Mouse (Mus musculus): ENCODE data around the gene Aldh5a1. TPM values are rescaled to one million over a fixed set of nuclear protein-coding genes. Genes with fewer than 3 reads are reported as not detected.

The Aldh5a1 gene
- polyA plus RNA-seq, 1 experiment = 0.50 TPM

GRCm38 (mm10) chr13:24937839-24938166, 342 bp upstream of the Aldh5a1 start:
- H3K27me3 ChIP-seq (ENCODE audit: control insufficient read depth, insufficient read depth, low read length) = peaks cover 4% of the 10 kb centered on the region
- H3K4me1 ChIP-seq (ENCODE audit: control insufficient read depth, insufficient read depth, insufficient read length) = peaks cover 3% of the 10 kb centered on the region; the same call in 1 of the 2 replicates
- no peak for TF ChIP-seq POLR2A (IDR thresholded peaks at IDR 0.05; ENCODE audit: low read depth, low read length)
- TF ChIP-seq CTCF (IDR thresholded peaks at IDR 0.05; ENCODE audit: extremely low read depth, insufficient read depth, insufficient read length, insufficient replicate concordance) = no peak
- no peaks in the 10 kb centered on the region for H3K36me3 ChIP-seq (ENCODE audit: control insufficient read depth, insufficient read depth, low read length)
- no peak overlapping the region for H3K27ac ChIP-seq (ENCODE audit: insufficient read depth, low read length)
- DNase-seq (ENCODE audit: low read depth in 1 of 2, low spot score in 2 of 2) = no peak
- peak overlapping the region; percentile 67 for H3K4me3 ChIP-seq (ENCODE audit: extremely low read depth, insufficient read depth, insufficient read length)
- 13% methylated on average over 12 of the region's 12 CpGs for WGBS

DNA sequence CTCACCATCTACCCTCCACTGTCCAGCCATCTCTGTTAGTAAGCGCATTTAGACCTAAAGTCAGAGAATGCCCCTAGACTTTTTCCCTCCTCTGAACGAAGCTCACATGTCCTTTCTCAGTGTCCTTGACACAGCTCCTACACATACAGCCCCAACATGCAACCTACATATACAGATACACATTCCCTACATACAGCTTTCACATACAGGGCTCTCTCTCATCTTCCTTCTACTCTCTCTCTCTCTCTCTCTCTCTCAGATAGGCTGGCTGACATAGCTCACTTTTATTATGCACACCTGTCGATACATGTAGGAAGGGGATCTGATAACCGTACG, 721 bp downstream of the Aldh5a1 start:
- Histone ChIP-seq H3K4me1 (ENCODE audit: control insufficient read depth, insufficient read depth, insufficient read length) (peaks cover 3% of the 10 kb centered on the region; the same call in 1 of the 2 replicates), H3K4me3 (ENCODE audit: extremely low read depth, insufficient read depth, insufficient read length) (no peak overlapping the region; the same call in 1 of the 2 replicates), H3K36me3 (ENCODE audit: control insufficient read depth, insufficient read depth, low read length) (no peaks in the 10 kb centered on the region), H3K27ac (ENCODE audit: insufficient read depth, low read length) (no peak overlapping the region), H3K27me3 (ENCODE audit: control insufficient read depth, insufficient read depth, low read length) (peaks cover 4% of the 10 kb centered on the region)
- DNase-seq (ENCODE audit: low read depth in 1 of 2, low spot score in 2 of 2) = no peak
- no peak for TF ChIP-seq CTCF (IDR thresholded peaks at IDR 0.05; ENCODE audit: extremely low read depth, insufficient read depth, insufficient read length, insufficient replicate concordance)
- no peak for TF ChIP-seq POLR2A (IDR thresholded peaks at IDR 0.05; ENCODE audit: low read depth, low read length)
- WGBS = 57% methylated on average over 5 of the region's 5 CpGs

- Histone ChIP-seq H3K36me3 (ENCODE audit: control insufficient read depth, insufficient read depth, low read length) (no peaks in the 10 kb centered on the region), H3K4me1 (ENCODE audit: control insufficient read depth, insufficient read depth, insufficient read length) (peaks cover 3% of the 10 kb centered on the region; the same call in 1 of the 2 replicates), H3K4me3 (ENCODE audit: extremely low read depth, insufficient read depth, insufficient read length) (no peak overlapping the region), H3K27ac (ENCODE audit: insufficient read depth, low read length) (no peak overlapping the region), H3K27me3 (ENCODE audit: control insufficient read depth, insufficient read depth, low read length) (peaks cover 4% of the 10 kb centered on the region)
- 74% methylated on average over 7 of the region's 7 CpGs for WGBS
- TF ChIP-seq POLR2A (IDR thresholded peaks at IDR 0.05; ENCODE audit: low read depth, low read length) (no peak), CTCF (IDR thresholded peaks at IDR 0.05; ENCODE audit: extremely low read depth, insufficient read depth, insufficient read length, insufficient replicate concordance) (no peak)
- no peak for DNase-seq (ENCODE audit: low read depth in 1 of 2, low spot score in 2 of 2)
Measured at GRCm38 (mm10) chr13:24933199-24933598, 4.3 kb downstream of the Aldh5a1 start.

DNA sequence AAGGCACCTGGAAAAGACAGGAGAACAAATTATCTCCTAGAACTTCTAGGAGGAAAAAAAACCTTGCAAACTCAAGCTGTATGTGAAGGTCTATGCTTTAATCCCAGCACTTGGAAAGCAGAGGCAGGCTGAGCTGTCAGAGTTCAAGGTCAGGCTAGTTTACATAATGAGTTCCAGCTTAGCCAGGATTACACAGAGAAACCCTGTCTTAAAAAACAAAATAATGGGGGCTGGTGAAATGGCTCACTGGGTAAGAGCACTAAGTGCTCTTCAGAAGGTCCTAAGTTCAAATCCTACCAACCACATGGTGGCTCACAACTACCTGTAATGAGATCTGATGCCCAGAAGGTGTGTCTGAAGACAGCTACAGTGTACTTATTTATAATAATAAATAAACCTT, 6.9 kb downstream of the Aldh5a1 start:
- TF ChIP-seq POLR2A (IDR thresholded peaks at IDR 0.05; ENCODE audit: low read depth, low read length) = no peak
- TF ChIP-seq CTCF (IDR thresholded peaks at IDR 0.05; ENCODE audit: extremely low read depth, insufficient read depth, insufficient read length, insufficient replicate concordance) = no peak
- no peak overlapping the region for H3K27ac ChIP-seq (ENCODE audit: insufficient read depth, low read length)
- no peak for DNase-seq (ENCODE audit: low read depth in 1 of 2, low spot score in 2 of 2)

GRCm38 (mm10) chr13:24923991-24924390, 13.5 kb downstream of the Aldh5a1 start:
- Histone ChIP-seq H3K27ac (ENCODE audit: insufficient read depth, low read length) (no peak overlapping the region), H3K27me3 (ENCODE audit: control insufficient read depth, insufficient read depth, low read length) (no peaks in the 10 kb centered on the region), H3K4me3 (ENCODE audit: extremely low read depth, insufficient read depth, insufficient read length) (no peak overlapping the region), H3K36me3 (ENCODE audit: control insufficient read depth, insufficient read depth, low read length) (no peaks in the 10 kb centered on the region), H3K4me1 (ENCODE audit: control insufficient read depth, insufficient read depth, insufficient read length) (no peaks in the 10 kb centered on the region; the same call in 1 of the 2 replicates)
- TF ChIP-seq CTCF (IDR thresholded peaks at IDR 0.05; ENCODE audit: extremely low read depth, insufficient read depth, insufficient read length, insufficient replicate concordance) = no peak
- TF ChIP-seq POLR2A (IDR thresholded peaks at IDR 0.05; ENCODE audit: low read depth, low read length) = no peak
- WGBS = 90% methylated on average over 5 of the region's 5 CpGs
- DNase-seq (ENCODE audit: low read depth in 1 of 2, low spot score in 2 of 2) = no peak

More for the DNA sequence above, 6.9 kb downstream of the Aldh5a1 start:
- no peaks in the 10 kb centered on the region for H3K4me1 ChIP-seq (ENCODE audit: control insufficient read depth, insufficient read depth, insufficient read length)
- no peak overlapping the region for H3K4me3 ChIP-seq (ENCODE audit: extremely low read depth, insufficient read depth, insufficient read length)
- no peaks in the 10 kb centered on the region for H3K27me3 ChIP-seq (ENCODE audit: control insufficient read depth, insufficient read depth, low read length)
- H3K36me3 ChIP-seq (ENCODE audit: control insufficient read depth, insufficient read depth, low read length) = no peaks in the 10 kb centered on the region

DNA sequence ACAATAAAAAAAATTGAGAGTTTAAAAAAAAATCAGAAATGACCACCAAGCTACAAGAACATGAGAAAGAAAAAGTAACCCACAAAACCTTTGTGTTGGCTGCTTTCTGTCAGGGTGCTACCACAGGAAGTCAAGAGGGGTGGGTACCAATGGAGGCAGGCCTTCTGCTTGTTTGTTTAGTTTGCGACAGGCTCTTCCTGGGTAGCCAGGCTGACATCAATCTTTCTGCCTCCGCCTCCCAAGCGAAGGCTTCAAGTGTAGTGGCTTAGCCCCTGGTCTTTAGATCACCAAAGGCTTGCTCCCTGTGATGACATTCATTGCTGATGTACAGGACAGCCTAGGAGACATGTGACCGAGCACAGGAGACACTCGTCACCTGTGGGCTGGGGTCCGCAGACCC, 16.2 kb downstream of the Aldh5a1 start:
- peak in 1 of 2 experiments; percentile 25 for DNase-seq (ENCODE audit: low read depth in 1 of 2, low spot score in 2 of 2)
- no peak overlapping the region for H3K4me3 ChIP-seq (ENCODE audit: extremely low read depth, insufficient read depth, insufficient read length)
- WGBS = 71% methylated on average over 6 of the region's 6 CpGs
- H3K27me3 ChIP-seq (ENCODE audit: control insufficient read depth, insufficient read depth, low read length) = no peaks in the 10 kb centered on the region
- H3K4me1 ChIP-seq (ENCODE audit: control insufficient read depth, insufficient read depth, insufficient read length) = no peaks in the 10 kb centered on the region; the same call in 1 of the 2 replicates
- TF ChIP-seq CTCF (IDR thresholded peaks at IDR 0.05; ENCODE audit: extremely low read depth, insufficient read depth, insufficient read length, insufficient replicate concordance) = no peak
- TF ChIP-seq POLR2A (IDR thresholded peaks at IDR 0.05; ENCODE audit: low read depth, low read length) = no peak
- no peaks in the 10 kb centered on the region for H3K36me3 ChIP-seq (ENCODE audit: control insufficient read depth, insufficient read depth, low read length)
- no peak overlapping the region for H3K27ac ChIP-seq (ENCODE audit: insufficient read depth, low read length)

DNA sequence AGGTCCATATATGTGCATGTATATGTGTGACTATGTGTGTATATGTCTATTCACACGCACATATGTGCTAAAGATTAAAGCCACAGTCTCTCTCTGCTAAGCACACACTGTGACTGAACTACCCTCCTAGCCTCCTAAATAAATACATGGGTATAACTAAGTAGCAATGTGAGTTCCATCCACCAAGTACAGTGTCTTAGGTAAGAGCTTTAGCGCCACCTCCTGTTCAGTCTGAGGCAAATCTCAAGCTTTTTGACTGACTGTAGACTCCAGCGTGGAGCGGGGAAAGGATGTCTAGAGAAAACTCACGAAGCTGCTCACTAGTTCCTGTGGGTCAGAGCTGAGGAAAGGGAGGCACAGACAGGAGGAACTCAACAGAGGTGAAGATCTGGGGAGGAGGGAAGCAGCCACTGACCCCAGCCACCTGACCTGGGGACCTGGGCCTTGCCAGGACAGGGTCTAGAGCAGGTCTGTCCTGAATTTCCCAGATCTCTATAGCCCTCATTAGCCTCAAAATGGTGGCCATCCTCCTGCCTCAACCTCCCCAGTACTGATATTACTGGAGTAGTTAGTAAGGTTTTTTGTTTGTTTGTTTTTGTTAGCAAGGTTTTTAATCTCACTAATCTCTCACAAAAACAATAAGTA, 17.0 kb downstream of the Aldh5a1 start:
- Histone ChIP-seq H3K27me3 (ENCODE audit: control insufficient read depth, insufficient read depth, low read length) (no peaks in the 10 kb centered on the region), H3K36me3 (ENCODE audit: control insufficient read depth, insufficient read depth, low read length) (no peaks in the 10 kb centered on the region), H3K4me3 (ENCODE audit: extremely low read depth, insufficient read depth, insufficient read length) (no peak overlapping the region), H3K27ac (ENCODE audit: insufficient read depth, low read length) (no peak overlapping the region), H3K4me1 (ENCODE audit: control insufficient read depth, insufficient read depth, insufficient read length) (no peaks in the 10 kb centered on the region; the same call in 1 of the 2 replicates)
- peak; percentile 43 to 45 for DNase-seq (ENCODE audit: low read depth in 1 of 2, low spot score in 2 of 2)
- peak; percentile 60; the same call in 1 of the 2 replicates for TF ChIP-seq CTCF (IDR thresholded peaks at IDR 0.05; ENCODE audit: extremely low read depth, insufficient read depth, insufficient read length, insufficient replicate concordance)
- no peak for TF ChIP-seq POLR2A (IDR thresholded peaks at IDR 0.05; ENCODE audit: low read depth, low read length)
- 21% methylated on average over 5 of the region's 5 CpGs for WGBS

Measured in spleen, adult 2 months (tissue).